Mouse (Mus musculus): ENCODE data around the gene Apbb2.

- TF ChIP-seq ZKSCAN1 (IDR thresholded peaks at IDR 0.05; ENCODE audit: borderline replicate concordance, low read depth, low read length) (no peak), KAT2A (IDR thresholded peaks at IDR 0.05; ENCODE audit: insufficient replicate concordance, low read length) (no peak), CTCF (conservative IDR thresholded peaks at IDR 0.05 in 1 of 2, IDR thresholded peaks at IDR 0.05 in 1 of 2; ENCODE audit: low read depth in 2 of 2, low read length in 2 of 2) (no peak), JUND (conservative IDR thresholded peaks at IDR 0.05; ENCODE audit: low read depth, low read length) (no peak)
Measured at GRCm38 (mm10) chr5:66400563-66400962, 218.0 kb downstream of the Apbb2 start.

All from CH12.LX (cell line).